Mouse (Mus musculus) liver, adult 2 months (tissue): ENCODE results near the gene Ubxn1.

Experiments
- CTCF ChIP-seq: fragments of 200-500 bp; IDR thresholded peaks from 2 replicates; pipeline ENCODE4 v1.5.1; 2011; ENCODE audit warnings: low read depth, low read length, control low read depth
- POLR2A ChIP-seq: fragments of 200-500 bp; IDR thresholded peaks from 2 replicates; pipeline ENCODE4 v1.6.1; 2011; ENCODE audit warnings: low read length, control low read depth; ENCODE audit not compliant: insufficient read depth; ENCODE audit errors: extremely low read depth

DNA sequence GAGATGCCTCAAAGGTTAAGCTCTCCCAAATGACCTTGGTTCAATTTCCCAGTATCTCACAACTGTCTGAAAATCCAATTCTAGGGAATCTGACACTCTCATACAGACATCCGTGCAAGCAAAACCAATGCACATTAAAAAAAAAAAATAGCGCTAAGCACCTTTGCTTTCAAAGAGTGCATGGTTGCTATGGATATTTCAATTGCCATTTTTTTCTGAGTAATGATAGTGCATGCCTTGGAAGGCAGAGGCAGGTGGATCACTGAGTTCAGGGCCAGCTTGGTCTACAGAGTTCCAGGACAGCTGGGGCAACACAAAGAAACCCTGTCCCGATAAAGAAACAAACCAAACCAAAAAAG, 9.7 kb downstream of the Ubxn1 start:
- TF ChIP-seq POLR2A (no peak), CTCF (no peak)
